Mouse (Mus musculus) heart, postnatal 0 days (tissue): ENCODE results near the gene Bcas1. TPM values are rescaled to one million over a fixed set of nuclear protein-coding genes. Genes with fewer than 3 reads are reported as not detected.
A peak's percentile ranks its signal among the peaks of the same experiment; 100 is the strongest.

ENCODE experiments used
- ATAC-seq: fragments of 200-750 bp; cut with Nextera tagmentation; 2 replicates; pipeline ENCODE4 v1.8.0; 2017; ENCODE audit warnings: low read depth, moderate number of reproducible peaks, moderate library complexity; ENCODE audit not compliant: insufficient read depth
- DNase-seq: peaks from one replicate; pipeline ENCODE4 v3.0.0-alpha.2; 2016; ENCODE audit warnings: low spot score
- H3K27ac ChIP-seq: fragments of 300-500 bp; sonication (generic); 2 replicates; pipeline ENCODE4 v1.5.1; 2014; ENCODE audit warnings: low read depth, mild to moderate bottlenecking
- H3K27me3 ChIP-seq: fragments of 300-500 bp; sonication (generic); 2 replicates; pipeline ENCODE4 v1.6.1; 2014; ENCODE audit warnings: low read length, mixed read lengths; ENCODE audit not compliant: control insufficient read depth, insufficient read depth
- H3K36me3 ChIP-seq: fragments of 300-500 bp; sonication (generic); replicated peaks from 2 replicates; pipeline ENCODE4 v1.6.1; 2014; ENCODE audit warnings: low read length, mixed read lengths; ENCODE audit not compliant: control insufficient read depth, insufficient read depth
- H3K4me1 ChIP-seq: fragments of 300-500 bp; sonication (generic); 2 replicates; pipeline ENCODE4 v1.6.1; 2014; ENCODE audit warnings: antibody characterized with exemption; ENCODE audit not compliant: control insufficient read depth, insufficient read depth
- H3K4me2 ChIP-seq: fragments of 300-500 bp; sonication (generic); 2 replicates; pipeline ENCODE4 v1.6.1; 2014; ENCODE audit warnings: low read depth, mild to moderate bottlenecking, low read length, moderate library complexity
- H3K4me3 ChIP-seq: fragments of 300-500 bp; sonication (generic); 2 replicates; pipeline ENCODE4 v1.5.1; 2014; ENCODE audit warnings: low read depth, low read length
- H3K9ac ChIP-seq: fragments of 300-500 bp; sonication (generic); replicated peaks from 2 replicates; pipeline ENCODE4 v1.6.1; 2014; ENCODE audit warnings: low read depth, low read length, mixed read lengths
- H3K9me3 ChIP-seq: fragments of 300-500 bp; sonication (generic); replicated peaks from 2 replicates; pipeline ENCODE4 v1.6.1; 2016; ENCODE audit warnings: low read length; ENCODE audit not compliant: control insufficient read depth
- CTCF ChIP-seq: IDR thresholded peaks from 2 replicates; pipeline ENCODE4 v1.5.1; 2016; ENCODE audit warnings: antibody characterized with exemption, control low read depth, low read depth
- EP300 ChIP-seq: IDR thresholded peaks from 2 replicates; pipeline ENCODE4 v1.6.1; 2016; ENCODE audit warnings: antibody characterized with exemption, low read depth
- WGBS: fragments of 180-500 bp; shearing (Covaris S2); extraction: QIAGEN DNeasy Blood & Tissue Kit; methylation state at CpG from one replicate; pipeline ENCODE4 v1.1.7; 2014; 5-methylcytosine and 5-hydroxymethylcytosine counted together
- polyA plus RNA-seq: library from polyadenylated mRNA; unstranded; fragments of >200 nt; fragmentation: Nextera tagmentation; extraction: Ambion mirVana; gene quantifications from 2 replicates; pipeline ENCODE4 v1.2.1, GENCODE M21; 2015
- total RNA-seq: library from RNA; depleted of rRNA; stranded (reverse); fragments of >200 nt; gene quantifications from 2 replicates; pipeline ENCODE4 v1.2.3, GENCODE M21; 2014; ENCODE audit warnings: low replicate concordance

Bcas1 gene
- total and polyA plus RNA-seq, 2 experiments from 2014 or later, result 0.45 TPM; not detected in 1

- Histone ChIP-seq H3K4me3 (no peak overlapping the region), H3K27ac (no peak overlapping the region), H3K4me2 (no peak overlapping the region), H3K4me1 (no peaks in the 10 kb centered on the region), H3K36me3 (no peaks in the 10 kb centered on the region), H3K9me3 (no peaks in the 10 kb centered on the region), H3K27me3 (no peaks in the 10 kb centered on the region), H3K9ac (no peak overlapping the region)
- DNase-seq (no peak), ATAC-seq (peak; percentile 11; the same call in 1 of the 2 replicates)
- TF ChIP-seq EP300 (no peak), CTCF (no peak)
- 86% methylated on average over 6 of the region's 6 CpGs for WGBS
Measured at GRCm38 (mm10) chr2:170351847-170352246, 75.8 kb downstream of the Bcas1 start.

DNA sequence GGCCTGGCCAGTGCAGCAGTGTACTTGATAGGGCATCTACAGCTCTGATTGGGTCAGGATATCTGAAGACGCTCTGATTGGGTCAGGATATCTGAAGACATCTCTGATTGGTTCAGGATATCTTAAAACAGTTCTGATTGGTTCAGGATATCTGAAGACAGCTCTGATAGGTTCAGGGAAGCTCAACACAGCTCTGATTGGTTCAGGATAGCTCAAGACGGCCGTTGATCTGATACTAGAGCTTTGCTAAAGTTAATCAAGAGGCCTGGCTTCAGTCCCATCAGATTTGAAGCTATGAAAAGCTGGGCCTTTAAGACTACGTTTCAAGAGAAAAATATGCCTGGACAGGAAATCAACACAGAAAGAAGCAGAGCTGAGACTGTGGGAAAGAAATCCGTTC is 77.9 kb downstream of the Bcas1 start:
- Histone ChIP-seq H3K4me1 (no peaks in the 10 kb centered on the region), H3K9ac (no peak overlapping the region), H3K36me3 (no peaks in the 10 kb centered on the region), H3K4me2 (no peak overlapping the region), H3K27me3 (no peaks in the 10 kb centered on the region), H3K9me3 (no peaks in the 10 kb centered on the region), H3K27ac (no peak overlapping the region), H3K4me3 (no peak overlapping the region)
- ATAC-seq, result no peak
- no peak for TF ChIP-seq EP300
- TF ChIP-seq CTCF, result no peak
- no peak for DNase-seq
- 54% methylated on average over 5 of the region's 5 CpGs for WGBS

- TF ChIP-seq CTCF, result no peak
- no peak for TF ChIP-seq EP300
- no peak for DNase-seq
Measured at GRCm38 (mm10) chr2:170349096-170349495, 78.5 kb downstream of the Bcas1 start.

GRCm38 (mm10) chr2:170347131-170347765 is 80.4 kb downstream of the Bcas1 start:
- peak; percentile 38 for DNase-seq

More at GRCm38 (mm10) chr2:170349096-170349495, 78.5 kb downstream of the Bcas1 start:
- H3K4me3 ChIP-seq, result no peak overlapping the region
- no peaks in the 10 kb centered on the region for H3K36me3 ChIP-seq
- H3K27ac ChIP-seq, result no peak overlapping the region
- H3K27me3 ChIP-seq, result no peaks in the 10 kb centered on the region
- H3K4me1 ChIP-seq, result no peaks in the 10 kb centered on the region
- 72% methylated on average over 19 of the region's 19 CpGs for WGBS
- H3K9me3 ChIP-seq, result no peaks in the 10 kb centered on the region
- H3K9ac ChIP-seq, result no peak overlapping the region
- ATAC-seq, result no peak
- no peak overlapping the region for H3K4me2 ChIP-seq

GRCm38 (mm10) chr2:170345410-170345793 is 82.2 kb downstream of the Bcas1 start:
- H3K4me2 ChIP-seq, result no peak overlapping the region
- DNase-seq (no peak), ATAC-seq (no peak)
- TF ChIP-seq CTCF (no peak), EP300 (no peak)
- 22% methylated on average over 5 of the region's 5 CpGs for WGBS
- no peaks in the 10 kb centered on the region for H3K4me1 ChIP-seq
- H3K36me3 ChIP-seq, result no peaks in the 10 kb centered on the region
- no peaks in the 10 kb centered on the region for H3K9me3 ChIP-seq
- no peak overlapping the region for H3K4me3 ChIP-seq
- peak overlapping the region; percentile 22; the same call in 1 of the 2 replicates for H3K27ac ChIP-seq
- H3K9ac ChIP-seq, result no peak overlapping the region
- H3K27me3 ChIP-seq, result no peaks in the 10 kb centered on the region

More at GRCm38 (mm10) chr2:170347131-170347765, 80.4 kb downstream of the Bcas1 start:
- no peak overlapping the region for H3K27ac ChIP-seq
- no peaks in the 10 kb centered on the region for H3K36me3 ChIP-seq
- no peaks in the 10 kb centered on the region for H3K9me3 ChIP-seq
- no peak overlapping the region for H3K9ac ChIP-seq
- no peak overlapping the region for H3K4me2 ChIP-seq
- no peak overlapping the region for H3K4me3 ChIP-seq
- TF ChIP-seq EP300 (no peak), CTCF (peak; percentile 73)
- H3K4me1 ChIP-seq, result no peaks in the 10 kb centered on the region
- ATAC-seq, result no peak
- no peaks in the 10 kb centered on the region for H3K27me3 ChIP-seq
- 23% methylated on average over 8 of the region's 8 CpGs for WGBS
